ENCODE assay signal across 8 mouse cellular contexts in genomic region chr12:76324679-76325431, GRCm38 (mm10). TPM values are rescaled to one million over a fixed set of nuclear protein-coding genes. Genes with fewer than 3 reads are reported as not detected.
A peak's percentile ranks its signal among the peaks of the same experiment; 100 is the strongest.
DNase-seq lines count a peak whose midpoint lies in the region; TF ChIP-seq lines count a peak whose summit lies in the region.

Akap5 (plus strand) TSS chr12:76324891.

- no peaks in the 10 kb centered on the region for H3K9me3 ChIP-seq in ES-Bruce4 (replicated peaks; ENCODE audit: control insufficient read depth, insufficient read depth, low read length, poor library complexity, severe bottlenecking)
- no peaks in the 10 kb centered on the region for H3K9me3 ChIP-seq in forebrain, embryonic 10.5 days

- peaks cover 13% of the 10 kb centered on the region for H3K36me3 ChIP-seq in ES-Bruce4 (ENCODE audit: control insufficient read depth, insufficient read depth, low read length, poor library complexity, severe bottlenecking)
- peaks cover 31% of the 10 kb centered on the region for H3K36me3 ChIP-seq in forebrain, embryonic 10.5 days (replicated peaks)

- peak within 1 kb of the TSS; percentile 49 for H3K9ac ChIP-seq in ES-Bruce4 (ENCODE audit: low read depth, poor library complexity, severe bottlenecking)

- TF ChIP-seq EP300 in ES-Bruce4 (IDR thresholded peaks at IDR 0.05; ENCODE audit: insufficient read depth, low read depth, low read length): no peak

- no peaks in the 10 kb centered on the region for H3K4me1 ChIP-seq in ES-Bruce4 (ENCODE audit: control insufficient read depth, insufficient read depth, low read length)
- H3K4me1 ChIP-seq in forebrain, embryonic 10.5 days: peaks cover 14% of the 10 kb centered on the region

- 2% methylated on average over 53 of the region's 53 CpGs for WGBS in forebrain, embryonic 10.5 days

- no peak within 1 kb of the TSS for H3K27ac ChIP-seq in ES-Bruce4 (ENCODE audit: insufficient read depth, low read length)
- H3K27ac ChIP-seq in forebrain, embryonic 10.5 days: peak within 1 kb of the TSS; percentile 81

- no peak for TF ChIP-seq POLR2A in ES-Bruce4 (IDR thresholded peaks at IDR 0.05; ENCODE audit: insufficient read depth, low read length)

- intact Hi-C loops in heart, postnatal 10 days (cut with DNase I): no loop called here

- H3K27me3 ChIP-seq in ES-Bruce4 (ENCODE audit: control insufficient read depth, insufficient read depth, low read length, poor library complexity, severe bottlenecking): no peaks in the 10 kb centered on the region
- H3K27me3 ChIP-seq in forebrain, embryonic 10.5 days (ENCODE audit: poor library complexity, severe bottlenecking): peaks cover 20% of the 10 kb centered on the region

- H3K4me3 ChIP-seq in ES-Bruce4 (ENCODE audit: low read depth, low read length): peak within 1 kb of the TSS; percentile 88
- H3K4me3 ChIP-seq in forebrain, embryonic 10.5 days: peak within 1 kb of the TSS; percentile 61

- DNase-seq in adrenal gland, postnatal 36 days: peak; percentile 68 to 77
- DNase-seq in forebrain, embryonic 10.5 days (ENCODE audit: extremely low spot score, low spot score): peak; percentile 87
- peak; percentile 59 to 66 for DNase-seq in heart, postnatal 10 days
- peak; percentile 70 to 74 for DNase-seq in layer of hippocampus, postnatal 25 days (ENCODE audit: extremely low spot score in 1 of 2, low spot score in 1 of 2)
- DNase-seq in lung, postnatal 25 days (ENCODE audit: low spot score): peak; percentile 36
- DNase-seq in right cerebral cortex, adult 18-20 months: peak; percentile 69
- DNase-seq in yolk sac, embryonic 10.5 days (ENCODE audit: low spot score): peak; percentile 84

- no peak for TF ChIP-seq CTCF in ES-Bruce4 (IDR thresholded peaks at IDR 0.05; ENCODE audit: low read depth, low read length)

RNA-seq across cellular contexts. Expression of gene Akap5, which starts in this region (rescaled TPM):
- polyA plus RNA-seq in ES-Bruce4 (2011; ENCODE audit: insufficient read depth, insufficient read length, low read depth, missing spikeins): 9.3 and 11.1 TPM in 2 replicates
- under 1 TPM; 0.46 to 0.83 TPM for total RNA-seq in adrenal gland, postnatal 36 days (2021)
- 2.6 and 3.1 TPM in 2 replicates for polyA plus RNA-seq in forebrain, embryonic 10.5 days (2016; fragmentation: Nextera tagmentation; extraction: Ambion mirVana)
- 1 to 10 TPM; 3.7 to 7.2 TPM for total RNA-seq in heart, postnatal 10 days (2021)
- 10 to 100 TPM; 58.6 to 66.5 TPM for total RNA-seq in layer of hippocampus, postnatal 25 days (2021)

Comparison
In these comparisons a context has a peak if more than half of its experiments do, and no peak if none do; other contexts are left out.
1. RNA of gene Akap5 (total RNA-seq): 58.6 to 66.5 TPM in layer of hippocampus, postnatal 25 days; 3.7 to 7.2 TPM in heart, postnatal 10 days and 0.46 to 0.83 TPM in adrenal gland, postnatal 36 days; every median in the first group is over 4 times any median in the second.
2. Peak in DNase-seq in adrenal gland, postnatal 36 days; RNA of the gene not detected or under 1 TPM.
3. DNase-seq: peak in every context shown above with its lines; median percentile 87 in forebrain, embryonic 10.5 days; 84 in yolk sac, embryonic 10.5 days; 72 in adrenal gland, postnatal 36 days; 72 in layer of hippocampus, postnatal 25 days; 69 in right cerebral cortex, adult 18-20 months; 62 in heart, postnatal 10 days; 36 in lung, postnatal 25 days.